Mouse (Mus musculus) spleen, adult 2 months (tissue): ENCODE results near the gene Luc7l3. TPM values are rescaled to one million over a fixed set of nuclear protein-coding genes. Genes with fewer than 3 reads are reported as not detected.

ENCODE experiments used
- DNase-seq, 2 experiments: peaks; one replicate each; pipeline versions ENCODE4 v3.0.0 to v3.0.0-alpha.2; 2012 to 2021; ENCODE audit warnings: low spot score in 2 of 2, low read depth in 1 of 2
- H3K27ac ChIP-seq: fragments of 200-500 bp; 2 replicates; pipeline ENCODE4 v1.5.1; 2012; ENCODE audit warnings: low read length, inconsistent platforms; ENCODE audit not compliant: insufficient read depth
- H3K27me3 ChIP-seq: fragments of 200-500 bp; 2 replicates; pipeline ENCODE4 v1.6.1; 2012; ENCODE audit warnings: mild to moderate bottlenecking, moderate library complexity, low read length, inconsistent platforms; ENCODE audit not compliant: control insufficient read depth, insufficient read depth
- H3K36me3 ChIP-seq: fragments of 200-500 bp; 2 replicates; pipeline ENCODE4 v1.6.1; 2012; ENCODE audit warnings: mild to moderate bottlenecking, low read length, inconsistent platforms; ENCODE audit not compliant: control insufficient read depth, insufficient read depth
- H3K4me1 ChIP-seq: fragments of 200-500 bp; 2 replicates; pipeline ENCODE4 v1.6.1; 2011; ENCODE audit warnings: inconsistent platforms; ENCODE audit not compliant: control insufficient read depth, insufficient read depth, insufficient read length
- H3K4me3 ChIP-seq: fragments of 200-500 bp; 2 replicates; pipeline ENCODE4 v1.5.1; 2011; ENCODE audit warnings: mild to moderate bottlenecking, inconsistent platforms; ENCODE audit not compliant: insufficient read depth, insufficient read length; ENCODE audit errors: extremely low read depth
- CTCF ChIP-seq: fragments of 200-500 bp; IDR thresholded peaks from 2 replicates; pipeline ENCODE4 v1.5.1; 2011; ENCODE audit warnings: mild to moderate bottlenecking, inconsistent platforms; ENCODE audit not compliant: insufficient read depth, insufficient read length, insufficient replicate concordance; ENCODE audit errors: extremely low read depth
- POLR2A ChIP-seq: fragments of 200-500 bp; IDR thresholded peaks from 2 replicates; pipeline ENCODE4 v1.6.1; 2011; ENCODE audit warnings: low read depth, low read length, inconsistent platforms
- WGBS: fragments of 180-500 bp; shearing (Covaris S2); methylation state at CpG from one replicate; pipeline ENCODE4 v1.1.7; 2018; 5-methylcytosine and 5-hydroxymethylcytosine counted together
- polyA plus RNA-seq: library from polyadenylated mRNA; depleted of rRNA; stranded (reverse); fragments of >200 nt; gene quantifications from 2 replicates; pipeline ENCODE4 v1.2.3, GENCODE M21; 2012

Luc7l3 gene
- polyA plus RNA-seq, 1 experiment, result 7.3 TPM

DNA sequence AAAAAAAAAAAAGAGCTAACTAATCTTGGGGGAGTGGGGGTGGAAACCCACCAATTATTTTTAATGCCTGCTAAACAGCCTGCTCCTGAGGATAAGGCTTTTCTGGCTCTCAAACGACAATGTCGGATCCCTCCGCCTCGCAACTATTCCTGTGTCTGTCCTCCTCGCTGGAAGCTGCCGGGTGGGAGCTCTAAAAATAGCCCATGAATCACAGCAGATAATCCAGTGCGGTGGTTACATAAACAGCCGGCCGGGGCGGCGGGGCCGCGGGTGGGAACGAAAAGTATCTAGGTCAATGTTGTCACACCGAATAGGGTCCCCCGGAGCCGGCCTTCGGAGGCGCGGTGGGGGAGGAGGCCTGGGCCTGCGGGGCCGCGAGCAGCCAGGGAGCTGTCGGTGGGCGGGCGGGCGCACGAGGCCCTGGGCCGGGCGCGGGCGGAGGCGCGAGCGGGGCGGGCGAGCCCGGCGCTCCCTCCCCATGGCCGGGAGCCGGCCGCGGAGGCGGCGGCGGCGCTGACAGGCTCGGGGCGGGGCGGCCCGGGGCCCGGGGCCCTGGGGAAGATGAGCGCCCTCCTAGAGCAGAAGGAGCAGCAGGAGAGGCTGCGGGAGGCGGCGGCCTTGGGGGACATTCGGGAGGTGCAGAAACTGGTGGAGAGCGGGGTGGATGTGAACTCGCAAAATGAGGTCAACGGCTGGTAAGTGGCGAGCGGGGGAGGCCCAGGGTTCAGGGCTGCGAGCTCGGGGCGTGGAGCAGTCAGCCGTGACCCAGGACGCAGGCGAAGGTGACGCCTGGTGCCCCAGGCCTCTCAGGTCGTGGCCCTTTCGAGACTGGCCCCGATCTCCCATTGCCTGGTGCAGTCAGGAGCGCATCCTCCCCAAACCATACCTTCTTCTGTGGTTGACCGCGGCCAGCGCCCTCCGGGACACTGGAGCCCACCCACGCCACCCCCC, 6.2 kb upstream of the Luc7l3 start, which contains the start of gene Ankrd40:
Ankrd40 (plus strand) TSS at position 309 of the 951 bp plus-strand sequence.
- Histone ChIP-seq H3K4me1 (no peaks in the 10 kb centered on the region), H3K4me3 (peak within 1 kb of the TSS; percentile 84), H3K27me3 (no peaks in the 10 kb centered on the region), H3K27ac (peak within 1 kb of the TSS; percentile 90), H3K36me3 (no peaks in the 10 kb centered on the region)
- TF ChIP-seq POLR2A, result 0 out of 2 replicates have a peak, but pooled peaks have one; percentile 17
- no peak for TF ChIP-seq CTCF
- under 1% methylated on average over 77 of the region's 78 CpGs for WGBS
- peak; percentile 78 to 80 for DNase-seq

- Histone ChIP-seq H3K27ac (no peak overlapping the region), H3K36me3 (no peaks in the 10 kb centered on the region), H3K27me3 (no peaks in the 10 kb centered on the region), H3K4me1 (no peaks in the 10 kb centered on the region), H3K4me3 (no peak overlapping the region)
- no peak for DNase-seq
- 44% methylated on average over 10 of the region's 10 CpGs for WGBS
- TF ChIP-seq CTCF (no peak), POLR2A (no peak)
Measured at GRCm38 (mm10) chr11:94326961-94327411, 5.2 kb upstream of the Luc7l3 start.

GRCm38 (mm10) chr11:94324618-94325017, 2.8 kb upstream of the Luc7l3 start:
- H3K4me1 ChIP-seq, result no peaks in the 10 kb centered on the region
- DNase-seq, result no peak
- H3K27ac ChIP-seq, result no peak overlapping the region
- H3K4me3 ChIP-seq, result no peak overlapping the region
- no peak for TF ChIP-seq CTCF
- no peak for TF ChIP-seq POLR2A
- H3K27me3 ChIP-seq, result no peaks in the 10 kb centered on the region
- WGBS, result 89% methylated on average over 5 of the region's 5 CpGs
- no peaks in the 10 kb centered on the region for H3K36me3 ChIP-seq

DNA sequence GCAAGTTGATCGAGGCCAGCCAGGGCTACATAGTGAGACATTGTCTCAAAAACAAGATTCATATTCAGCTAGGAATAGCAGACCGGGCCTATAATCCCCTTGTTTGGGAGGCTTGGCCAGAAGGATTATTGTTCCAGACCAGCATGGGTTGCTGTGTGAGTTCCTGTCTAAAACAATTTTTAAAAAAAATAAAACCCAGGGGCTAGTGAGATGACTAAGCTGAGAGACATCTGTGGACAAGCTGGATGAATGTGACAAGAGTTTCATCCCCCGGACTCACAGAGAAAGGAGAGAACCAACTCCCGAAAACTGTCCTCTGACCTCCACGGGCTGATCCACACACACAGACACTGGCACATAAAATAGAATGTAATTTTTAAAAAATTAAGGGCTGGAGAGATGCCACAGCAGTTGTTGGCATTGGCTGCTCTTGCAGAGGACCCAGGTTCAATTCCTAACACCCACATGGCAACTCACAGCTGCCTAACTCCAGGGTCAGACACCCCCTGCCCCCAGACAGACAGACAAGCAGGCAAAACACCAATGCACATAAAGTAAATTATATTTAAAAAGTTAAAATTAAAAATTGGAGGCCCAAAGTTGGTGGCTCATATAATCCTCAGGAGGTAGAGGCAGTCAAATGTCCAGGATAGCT, 1.6 kb upstream of the Luc7l3 start:
- TF ChIP-seq POLR2A, result no peak
- TF ChIP-seq CTCF, result no peak
- Histone ChIP-seq H3K36me3 (no peaks in the 10 kb centered on the region), H3K27ac (no peak overlapping the region), H3K27me3 (no peaks in the 10 kb centered on the region), H3K4me1 (no peaks in the 10 kb centered on the region), H3K4me3 (no peak overlapping the region)
- DNase-seq, result no peak
- WGBS, result 92% methylated on average over 5 of the region's 5 CpGs

DNA sequence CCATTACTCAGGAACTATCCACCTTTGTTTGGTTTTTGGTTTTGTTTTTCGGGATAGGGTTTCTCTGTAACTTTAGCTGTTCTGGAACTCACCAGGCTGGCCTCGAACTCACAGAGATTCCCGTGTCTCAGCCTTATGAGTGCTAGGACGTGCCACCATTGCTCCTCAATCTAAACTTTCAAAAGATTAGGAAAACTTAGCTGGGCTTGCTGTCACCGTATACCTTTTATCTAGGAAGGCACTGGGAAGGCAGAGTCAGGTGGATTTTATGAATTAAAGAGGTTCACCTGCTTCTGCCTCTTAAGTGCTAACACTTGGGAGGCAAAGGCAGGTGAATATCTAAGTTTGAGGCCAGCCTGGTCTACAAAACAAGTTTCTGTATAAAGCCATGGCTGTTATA, 848 bp upstream of the Luc7l3 start:
- Histone ChIP-seq H3K27me3 (no peaks in the 10 kb centered on the region), H3K4me1 (no peaks in the 10 kb centered on the region; the same call in 1 of the 2 replicates), H3K4me3 (no peak overlapping the region), H3K27ac (no peak overlapping the region), H3K36me3 (no peaks in the 10 kb centered on the region)
- DNase-seq, result no peak
- WGBS, result 59% methylated on average over 5 of the region's 5 CpGs
- no peak for TF ChIP-seq POLR2A
- no peak for TF ChIP-seq CTCF

- peaks cover 3% of the 10 kb centered on the region; the same call in 1 of the 2 replicates for H3K4me1 ChIP-seq
- TF ChIP-seq POLR2A, result no peak
- TF ChIP-seq CTCF, result no peak
- DNase-seq, result peak in 1 of 2 experiments; percentile 27
- H3K27ac ChIP-seq, result peak overlapping the region; percentile 91
- H3K4me3 ChIP-seq, result peak overlapping the region; percentile 77
- no peaks in the 10 kb centered on the region for H3K36me3 ChIP-seq
- WGBS, result under 1% methylated on average over 62 of the region's 67 CpGs
- H3K27me3 ChIP-seq, result no peaks in the 10 kb centered on the region
Measured at GRCm38 (mm10) chr11:94320969-94321930, 538 bp downstream of the Luc7l3 start.
